Mouse (Mus musculus) spleen, postnatal 36 days (tissue): Measurements from ENCODE around the gene Spata5.
A peak's percentile ranks its signal among the peaks of the same experiment; 100 is the strongest.

ENCODE experiments used
- DNase-seq, 2 experiments: peaks; one replicate each; pipeline ENCODE4 v3.0.0; 2022; ENCODE audit warnings: low spot score in 2 of 2, mixed read lengths in 1 of 2

Gene Spata5

GRCm38 (mm10) chr3:37420641-37421040 lies 945 bp downstream of the Spata5 start:
- peak; percentile 5 to 33 for DNase-seq

DNA sequence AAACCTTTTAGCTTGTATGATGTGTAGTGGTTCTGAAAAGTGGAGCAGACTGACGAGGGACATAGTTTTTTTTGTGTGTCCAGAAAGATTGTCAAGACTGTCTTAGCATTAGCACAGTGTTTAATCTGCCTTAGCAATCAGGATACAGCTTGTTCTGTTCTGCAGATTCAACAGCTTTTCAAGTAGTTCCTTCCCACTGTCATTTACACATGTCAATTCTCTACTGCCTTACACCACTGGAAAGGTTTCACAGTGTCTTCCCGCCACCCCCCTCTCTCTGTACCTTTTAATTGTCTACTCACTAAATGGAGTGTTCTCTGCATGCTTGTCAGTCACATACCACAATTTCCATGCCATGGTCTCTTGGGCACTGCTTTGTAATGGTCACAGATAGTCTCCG lies 1.5 kb downstream of the Spata5 start:
- no peak for DNase-seq

GRCm38 (mm10) chr3:37426069-37426468 lies 6.4 kb downstream of the Spata5 start:
- no peak for DNase-seq

DNA sequence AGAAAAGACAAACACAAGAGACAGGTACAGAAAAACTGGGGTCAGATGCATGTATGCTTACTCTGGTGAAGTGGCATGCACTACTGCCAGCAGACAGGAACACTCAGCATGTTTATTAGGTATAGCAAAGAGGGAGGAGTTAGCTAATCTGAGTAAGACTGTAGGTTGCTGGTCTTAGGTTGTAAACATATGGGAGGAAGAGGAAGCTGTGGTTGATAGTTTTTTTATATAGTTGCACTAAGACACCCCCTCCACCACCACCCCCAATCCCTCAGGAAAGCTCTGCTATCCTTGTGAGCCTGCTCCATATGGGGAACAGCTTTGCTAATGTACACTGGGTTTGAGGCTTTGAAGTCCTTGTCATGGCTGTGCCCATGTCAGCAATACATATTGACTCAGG lies 10.7 kb downstream of the Spata5 start:
- DNase-seq, result peak in 1 of 2 experiments; percentile 6

GRCm38 (mm10) chr3:37439770-37440169 lies 20.1 kb downstream of the Spata5 start:
- no peak for DNase-seq

DNA sequence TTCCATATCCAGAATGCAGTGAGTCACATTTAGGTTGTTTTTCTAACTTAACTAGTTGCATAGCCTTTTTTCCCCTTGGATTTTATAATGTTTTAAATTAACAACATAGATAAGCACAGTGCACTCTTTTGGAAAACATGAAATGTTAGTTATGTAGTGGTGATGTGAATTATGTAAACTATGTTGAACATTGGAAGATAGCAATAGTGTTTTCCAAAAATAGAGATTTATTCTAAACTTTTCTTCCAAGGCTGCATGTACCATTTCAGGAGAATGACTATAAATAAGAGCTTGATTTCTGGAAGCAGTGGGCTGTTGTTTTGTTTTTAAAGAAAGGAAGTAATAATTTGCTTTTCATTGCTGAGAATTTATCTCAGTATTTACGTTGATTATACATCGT lies 23.7 kb downstream of the Spata5 start:
- DNase-seq, result no peak

DNA sequence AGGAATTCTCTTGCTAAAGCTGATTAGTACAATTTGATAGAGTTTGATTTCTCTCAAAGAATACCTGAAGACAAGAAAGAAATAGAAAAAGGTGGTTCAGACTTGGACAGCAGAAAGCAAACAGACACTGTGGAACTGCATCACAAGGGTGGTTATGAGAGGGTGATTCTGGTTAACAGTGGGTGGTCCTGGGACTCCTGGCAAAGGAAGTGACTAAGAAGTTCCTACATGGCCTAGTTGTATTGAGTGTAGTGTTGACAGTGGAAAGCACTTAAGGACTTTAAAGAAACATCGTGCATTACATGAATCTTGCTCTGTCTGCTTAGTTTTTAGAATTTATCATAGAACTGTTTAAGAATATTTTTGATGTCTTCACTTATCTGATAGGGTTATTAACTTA lies 36.3 kb downstream of the Spata5 start:
- no peak for DNase-seq

- no peak for DNase-seq
Observed at GRCm38 (mm10) chr3:37468170-37468569, 48.5 kb downstream of the Spata5 start.

DNA sequence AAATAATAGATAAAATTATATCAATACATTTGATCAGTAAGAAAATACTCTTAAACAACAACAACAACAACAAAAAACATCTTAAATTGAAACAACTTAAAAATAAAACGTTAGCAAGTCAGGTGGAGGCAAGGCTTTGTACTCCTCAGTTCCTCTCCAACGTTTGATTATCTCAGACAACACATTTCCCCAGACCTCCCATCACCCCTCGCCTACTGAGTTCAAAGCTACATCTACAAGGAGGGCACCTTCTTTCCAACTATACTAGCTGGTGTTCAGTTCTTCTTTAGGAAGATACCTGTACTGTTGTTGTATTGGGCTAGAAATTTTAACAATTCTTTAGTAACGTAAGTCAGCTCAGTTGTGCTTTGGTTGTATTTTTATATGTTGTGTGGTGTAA lies 49.7 kb downstream of the Spata5 start:
- no peak for DNase-seq

DNA sequence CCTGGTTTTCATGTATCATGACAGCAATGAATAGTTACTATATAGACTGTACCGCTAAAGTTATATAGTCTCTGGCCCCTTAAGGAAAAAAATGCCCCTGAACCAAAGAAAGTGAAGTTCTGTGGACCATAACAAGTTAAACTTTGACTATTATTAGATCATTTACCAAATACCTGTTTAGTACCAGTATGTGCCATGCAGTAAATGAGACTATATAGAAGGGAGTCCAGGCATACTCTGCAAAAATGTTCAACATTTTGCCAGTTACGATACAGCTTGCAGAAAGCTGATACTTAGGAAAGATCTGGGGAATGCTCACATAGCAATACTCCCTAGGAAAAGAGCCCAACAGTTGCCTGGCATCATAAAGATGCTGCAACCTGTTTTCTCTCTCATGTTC lies 51.2 kb downstream of the Spata5 start:
- no peak for DNase-seq

DNA sequence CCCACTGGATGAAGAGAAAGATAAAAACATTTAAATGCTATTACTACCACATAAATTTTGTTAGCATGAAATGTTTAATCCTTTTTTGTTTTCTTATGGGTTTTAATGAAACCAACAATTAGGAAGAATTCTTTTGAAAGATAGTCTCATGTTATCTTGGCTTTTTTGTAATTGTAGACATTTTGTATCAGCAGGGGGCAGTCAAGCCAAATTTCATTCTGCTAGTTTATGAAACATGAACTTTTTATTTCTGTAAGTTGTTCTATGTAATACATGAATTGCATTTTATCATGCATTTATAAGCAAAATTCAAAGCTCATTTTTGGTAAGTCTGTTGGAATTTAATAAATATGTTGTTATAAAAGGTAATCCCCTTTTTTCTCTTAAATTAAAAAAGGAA lies 52.8 kb downstream of the Spata5 start:
- peak in 1 of 2 experiments; percentile 13 for DNase-seq

DNA sequence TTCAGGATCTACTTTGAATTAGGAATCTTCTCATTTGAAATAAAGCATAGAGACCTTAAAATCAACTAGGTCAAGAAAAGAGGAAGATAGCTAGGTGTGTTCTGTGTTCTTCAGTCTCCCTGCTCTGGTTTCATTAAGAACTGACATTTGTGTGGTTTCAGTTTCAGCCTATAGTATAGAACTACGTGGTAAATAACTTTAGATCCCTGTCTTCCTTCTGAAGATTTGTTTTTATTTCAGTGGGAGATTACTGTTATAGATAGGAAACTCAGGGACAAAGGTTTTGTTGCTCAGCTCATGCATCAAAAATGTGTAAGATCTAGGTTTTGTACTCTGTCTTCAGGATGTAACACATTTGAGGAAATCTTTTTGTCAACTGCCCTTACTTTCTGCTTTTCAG lies 56.8 kb downstream of the Spata5 start:
- no peak for DNase-seq

- DNase-seq, result no peak
Observed at GRCm38 (mm10) chr3:37477438-37478188, 57.9 kb downstream of the Spata5 start.

DNA sequence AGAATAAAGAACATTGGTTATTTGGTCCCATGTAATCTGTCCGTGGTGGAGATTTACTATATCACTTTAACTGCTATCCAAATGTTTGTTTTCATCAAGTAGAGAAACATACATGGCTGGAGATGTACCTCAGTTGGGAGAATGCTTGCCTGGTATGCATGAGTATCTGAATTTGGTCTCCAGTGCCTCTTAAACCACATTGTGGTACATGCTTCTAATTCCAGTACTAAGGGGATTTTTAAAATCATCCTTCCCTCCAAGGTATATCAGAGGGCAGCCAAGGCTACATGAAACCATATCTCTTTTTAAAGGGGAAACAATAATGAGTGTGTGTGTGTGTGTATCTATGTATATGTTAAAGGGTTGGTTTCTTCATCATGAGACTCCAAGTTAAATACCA lies 60.1 kb downstream of the Spata5 start:
- no peak for DNase-seq

GRCm38 (mm10) chr3:37481295-37481694 lies 61.6 kb downstream of the Spata5 start:
- no peak for DNase-seq

- no peak for DNase-seq
Observed at GRCm38 (mm10) chr3:37482720-37483119, 63.0 kb downstream of the Spata5 start.

DNA sequence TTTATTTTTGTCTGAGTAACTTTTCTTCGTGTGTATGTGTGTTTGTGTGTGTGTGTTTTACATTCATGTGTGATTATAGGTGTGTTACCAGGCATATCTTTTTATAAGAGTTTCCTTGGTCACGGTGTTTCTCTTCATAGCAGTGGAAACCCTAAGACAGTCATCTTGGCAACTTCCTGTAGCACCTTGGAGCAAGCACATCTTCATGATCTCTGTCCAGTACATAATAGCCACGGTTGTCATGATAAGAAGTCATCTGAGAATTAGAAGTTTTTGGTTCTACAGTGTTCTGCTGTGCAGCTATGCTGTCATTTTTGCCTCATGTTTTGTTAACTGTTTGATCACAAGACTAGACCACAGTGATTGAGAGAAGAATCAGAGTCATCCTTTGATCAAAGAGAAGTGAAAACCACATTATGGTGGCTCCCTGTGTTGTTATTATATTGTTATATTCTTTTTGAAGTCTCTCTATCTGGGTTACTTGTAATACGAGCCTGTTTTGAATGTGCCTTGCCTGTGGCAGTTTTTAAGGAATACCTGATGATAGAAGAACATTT lies 64.1 kb downstream of the Spata5 start:
- DNase-seq, result no peak

DNA sequence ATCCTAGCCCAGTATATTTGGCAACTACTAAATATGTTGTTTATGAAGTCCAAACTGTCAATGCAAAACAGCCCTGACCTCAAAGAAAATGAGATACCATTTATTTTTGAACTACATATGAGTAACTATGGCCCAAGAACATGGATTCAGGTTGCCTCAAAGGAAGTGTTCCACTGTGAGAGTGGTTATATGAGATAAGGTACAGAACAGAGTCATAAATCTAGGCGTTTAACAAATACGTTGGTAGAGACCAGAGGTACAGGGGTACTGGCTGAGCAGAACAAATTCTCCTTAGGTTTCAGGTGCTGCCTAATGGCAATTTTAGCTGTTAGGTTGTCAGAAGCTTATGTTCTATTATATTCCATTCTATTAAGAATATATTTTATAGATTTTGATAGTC lies 67.9 kb downstream of the Spata5 start:
- no peak for DNase-seq

- no peak for DNase-seq
Observed at GRCm38 (mm10) chr3:37488173-37488572, 68.5 kb downstream of the Spata5 start.

DNA sequence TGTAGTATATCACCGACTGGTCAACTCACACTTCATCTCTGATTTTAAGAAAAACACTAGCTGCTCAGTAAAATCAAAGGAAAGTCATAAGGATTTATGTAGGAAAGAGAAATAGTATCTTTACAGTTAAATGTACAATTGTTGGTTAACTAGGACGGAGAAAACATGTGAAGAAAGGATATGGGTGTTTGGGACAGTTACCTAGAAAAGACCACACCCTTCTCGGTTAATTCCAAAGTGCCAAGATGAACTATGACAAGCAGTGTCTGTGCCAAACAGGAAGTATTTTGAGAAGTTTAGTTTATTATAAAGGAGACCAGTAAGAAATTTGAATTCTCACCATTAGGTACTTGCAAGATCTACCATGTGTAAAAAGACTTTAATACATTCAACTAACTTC lies 70.3 kb downstream of the Spata5 start:
- no peak for DNase-seq

DNA sequence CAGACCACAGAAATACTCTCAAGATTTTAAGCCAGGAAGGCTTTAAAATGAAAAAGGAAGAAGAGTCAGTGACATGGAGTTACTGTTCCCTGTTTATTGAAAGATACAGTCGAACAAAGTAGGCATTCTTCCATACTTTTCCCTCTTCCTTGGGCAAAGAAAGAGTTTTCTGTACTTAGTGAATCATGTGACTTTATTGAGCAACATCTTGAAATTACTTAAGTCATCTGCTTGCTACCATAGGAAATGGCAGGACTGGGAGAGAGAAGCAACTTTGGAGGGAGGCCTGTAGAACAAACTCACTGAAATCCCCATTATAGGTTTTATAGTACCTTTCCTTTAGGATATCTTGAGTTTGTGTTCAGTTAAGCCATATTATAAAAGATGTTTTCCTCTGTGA lies 81.2 kb downstream of the Spata5 start:
- DNase-seq, result no peak

- DNase-seq, result no peak
Observed at GRCm38 (mm10) chr3:37502552-37502951, 82.9 kb downstream of the Spata5 start.

DNA sequence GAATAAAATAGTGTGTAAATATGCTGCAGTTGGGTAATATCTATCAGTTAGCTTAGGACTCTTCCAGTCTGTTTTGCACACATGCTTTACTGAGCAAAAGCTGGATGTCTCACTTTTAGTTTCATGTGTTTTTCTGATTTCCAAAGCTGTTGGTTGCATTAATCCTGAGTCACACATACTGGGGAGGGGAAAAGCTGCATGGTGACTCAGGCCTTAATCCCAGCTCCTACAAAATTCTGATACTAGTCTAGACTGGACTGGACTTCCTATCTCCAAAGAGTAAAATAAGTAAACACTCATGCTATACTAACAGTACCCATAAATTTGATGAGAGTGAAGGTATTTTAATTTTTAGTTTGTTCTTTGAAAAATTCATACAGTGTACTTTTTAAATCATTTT lies 84.2 kb downstream of the Spata5 start:
- DNase-seq, result no peak
